7 mouse cellular contexts compared by ENCODE assay signal in the genomic region with DNA sequence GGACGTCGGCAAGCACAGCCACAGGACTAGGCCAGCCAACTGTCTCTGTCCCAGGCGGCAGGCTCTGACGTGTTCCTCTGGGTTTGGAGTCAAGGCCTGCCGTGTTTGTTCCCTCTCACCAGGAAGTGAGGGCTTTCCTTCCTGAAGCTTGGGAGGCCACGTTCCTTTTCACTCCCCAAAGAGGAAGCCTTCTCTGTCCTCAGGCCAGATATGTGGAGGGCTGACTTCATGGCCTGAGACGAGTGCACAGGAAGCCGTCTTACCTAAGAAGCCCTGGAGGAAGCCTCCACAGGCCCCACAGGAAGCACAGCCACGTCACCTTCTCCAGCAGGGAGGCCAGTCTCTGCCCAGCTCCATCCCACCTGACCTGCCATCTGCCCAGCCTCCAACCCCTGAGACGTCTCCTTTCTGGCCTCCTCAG. TPM values are rescaled to one million over a fixed set of nuclear protein-coding genes. Genes with fewer than 3 reads are reported as not detected.
A peak's percentile ranks its signal among the peaks of the same experiment; 100 is the strongest.
DNase-seq lines count a peak whose midpoint lies in the region; ATAC-seq lines count a peak whose summit lies in the region.

No protein-coding gene starts in this region.

- no peaks in the 10 kb centered on the region for H3K9me3 ChIP-seq in liver, embryonic 11.5 days (ENCODE audit: control insufficient read depth, low read length)
- H3K9me3 ChIP-seq in neural tube, embryonic 15.5 days (replicated peaks) = no peaks in the 10 kb centered on the region

- WGBS in liver, embryonic 11.5 days = 39% methylated on average over 10 of the region's 10 CpGs
- 82% methylated on average over 10 of the region's 10 CpGs for WGBS in neural tube, embryonic 15.5 days

- ATAC-seq in common myeloid progenitor, adult 5-6 weeks (replicated peaks; ENCODE audit: low read depth, poor library complexity, severe bottlenecking) = peak; percentile 85
- ATAC-seq in liver, embryonic 11.5 days (replicated peaks; ENCODE audit: low FRiP score) = peak; percentile 37
- ATAC-seq in neural tube, embryonic 15.5 days (ENCODE audit: low FRiP score) = no peak

- no peak overlapping the region for H3K4me2 ChIP-seq in liver, embryonic 11.5 days
- H3K4me2 ChIP-seq in neural tube, embryonic 15.5 days = no peak overlapping the region

- DNase-seq in adrenal gland, adult 8-10 months = peak; percentile 66
- DNase-seq in heart, postnatal 36 days = peak; percentile 71 to 72
- no peak for DNase-seq in liver, embryonic 11.5 days (ENCODE audit: low spot score)
- no peak for DNase-seq in embryo, embryonic 10.5 days (ENCODE audit: low spot score)
- no peak for DNase-seq in urinary bladder, postnatal 10 days (ENCODE audit: low spot score)

- peaks cover 17% of the 10 kb centered on the region for H3K4me1 ChIP-seq in liver, embryonic 11.5 days (replicated peaks; ENCODE audit: control insufficient read depth, insufficient read depth, low read length)
- no peaks in the 10 kb centered on the region for H3K4me1 ChIP-seq in neural tube, embryonic 15.5 days

- H3K9ac ChIP-seq in liver, embryonic 11.5 days (ENCODE audit: low read depth, low read length) = no peak overlapping the region
- H3K9ac ChIP-seq in neural tube, embryonic 15.5 days (replicated peaks) = no peak overlapping the region

- H3K36me3 ChIP-seq in liver, embryonic 11.5 days (ENCODE audit: control insufficient read depth, insufficient read depth, low read length) = no peaks in the 10 kb centered on the region
- no peaks in the 10 kb centered on the region for H3K36me3 ChIP-seq in neural tube, embryonic 15.5 days

- no peaks in the 10 kb centered on the region; the same call in 1 of the 2 replicates for H3K27me3 ChIP-seq in liver, embryonic 11.5 days (replicated peaks; ENCODE audit: control insufficient read depth, insufficient read depth, low read length)
- no peaks in the 10 kb centered on the region for H3K27me3 ChIP-seq in neural tube, embryonic 15.5 days (replicated peaks)

- no peak overlapping the region for H3K4me3 ChIP-seq in liver, embryonic 11.5 days (ENCODE audit: low read depth, low read length)
- H3K4me3 ChIP-seq in neural tube, embryonic 15.5 days (replicated peaks) = no peak overlapping the region

- intact Hi-C loops in heart, postnatal 36 days (cut with DNase I) = loop anchor here (1.0 to 2.0 kb wide), 2 partner anchors 25 to 48 kb away; no protein-coding TSS in a partner anchor

- H3K27ac ChIP-seq in liver, embryonic 11.5 days (ENCODE audit: low read depth, low read length) = peak overlapping the region; percentile 68; the same call in 1 of the 2 replicates
- 0 out of 2 replicates have a peak overlapping the region, but pooled peaks have one; percentile 11 for H3K27ac ChIP-seq in neural tube, embryonic 15.5 days (replicated peaks)

RNA-seq across cellular contexts. Expression of a gene that starts 50.2 kb away (rescaled TPM):
- total RNA-seq in adrenal gland, adult 8-10 months (2022) = 100 to 1,000 TPM in 1 of 4 experiments, 10 to 100 TPM in 2, 1 to 10 TPM in 1; 8.6 to 127 (median 15.7) TPM
- 21.1 and 29.5 TPM in 2 replicates for total RNA-seq in common myeloid progenitor, adult 5-6 weeks (2017)
- total RNA-seq in heart, postnatal 36 days (2021) = 10 to 100 TPM; 24.0 to 68.3 TPM
- 10.4 and 11.2 TPM in 2 replicates for polyA plus RNA-seq in liver, embryonic 11.5 days (2014; fragmentation: Nextera tagmentation; extraction: Ambion mirVana)
- polyA plus RNA-seq in neural tube, embryonic 15.5 days (2015; fragmentation: Nextera tagmentation; extraction: Ambion mirVana) = 18.4 and 20.7 TPM in 2 replicates

Comparison
In these comparisons a context has a peak if more than half of its experiments do, and no peak if none do; other contexts are left out.
1. DNase-seq: peak in adrenal gland, adult 8-10 months (single experiment) and heart, postnatal 36 days (2 of 2); none in liver, embryonic 11.5 days (single experiment), embryo, embryonic 10.5 days (single experiment) and urinary bladder, postnatal 10 days (single experiment).